Mouse (Mus musculus): ENCODE measurements around the gene Zdhhc18. TPM values are rescaled to one million over a fixed set of nuclear protein-coding genes. Genes with fewer than 3 reads are reported as not detected.

Zdhhc18 gene
- 28.7 and 31.6 TPM in 2 replicates for polyA plus RNA-seq (2012; rRNA removed)

- no peaks in the 10 kb centered on the region for H3K27me3 ChIP-seq (replicated peaks; ENCODE audit: control insufficient read depth, insufficient read depth, low read length)
- no peaks in the 10 kb centered on the region for H3K36me3 ChIP-seq (ENCODE audit: control insufficient read depth, insufficient read depth, low read length)
- no peaks in the 10 kb centered on the region for H3K4me1 ChIP-seq (ENCODE audit: control insufficient read depth, insufficient read depth, low read length)
- peak within 1 kb of the TSS; percentile 5; the same call in 1 of the 2 replicates for H3K27ac ChIP-seq (ENCODE audit: insufficient read depth, low read depth, low read length)
- DNase-seq = peak; percentile 91
- TF ChIP-seq POLR2A (IDR thresholded peaks at IDR 0.05; ENCODE audit: low read depth, low read length) = no peak
- TF ChIP-seq CTCF (conservative IDR thresholded peaks at IDR 0.05; ENCODE audit: insufficient read depth, insufficient read length, low read depth, low read length) = peak; percentile 95
- H3K4me3 ChIP-seq (ENCODE audit: insufficient read depth, low read depth, low read length) = peak within 1 kb of the TSS; percentile 43
- 25% methylated on average over 7 of the region's 7 CpGs for WGBS
These were observed at the start of gene Zdhhc18 for GRCm38 (mm10) chr4:133649989-133650699. TSS of gene Zdhhc18 (minus strand) at chr4:133650154.

- H3K36me3 ChIP-seq (ENCODE audit: control insufficient read depth, insufficient read depth, low read length) = peaks cover 6% of the 10 kb centered on the region
- H3K4me3 ChIP-seq (ENCODE audit: insufficient read depth, low read depth, low read length) = no peak overlapping the region
- TF ChIP-seq POLR2A (IDR thresholded peaks at IDR 0.05; ENCODE audit: low read depth, low read length) (no peak), CTCF (conservative IDR thresholded peaks at IDR 0.05; ENCODE audit: insufficient read depth, insufficient read length, low read depth, low read length) (no peak)
- DNase-seq = no peak
- no peaks in the 10 kb centered on the region for H3K27me3 ChIP-seq (replicated peaks; ENCODE audit: control insufficient read depth, insufficient read depth, low read length)
- no peak overlapping the region for H3K27ac ChIP-seq (ENCODE audit: insufficient read depth, low read depth, low read length)
- WGBS = 53% methylated on average over 3 of the region's 3 CpGs
- H3K4me1 ChIP-seq (ENCODE audit: control insufficient read depth, insufficient read depth, low read length) = no peaks in the 10 kb centered on the region
These were observed 45.4 kb upstream of the Zdhhc18 start for GRCm38 (mm10) chr4:133695363-133695762.

- Histone ChIP-seq H3K4me1 (ENCODE audit: control insufficient read depth, insufficient read depth, low read length) (no peaks in the 10 kb centered on the region; the same call in 1 of the 2 replicates), H3K36me3 (ENCODE audit: control insufficient read depth, insufficient read depth, low read length) (peaks cover 8% of the 10 kb centered on the region), H3K4me3 (ENCODE audit: insufficient read depth, low read depth, low read length) (no peak overlapping the region), H3K27ac (ENCODE audit: insufficient read depth, low read depth, low read length) (0 out of 2 replicates have a peak overlapping the region, but pooled peaks have one; percentile 5), H3K27me3 (replicated peaks; ENCODE audit: control insufficient read depth, insufficient read depth, low read length) (no peaks in the 10 kb centered on the region)
- DNase-seq = peak; percentile 78
- 16% methylated on average over 5 of the region's 5 CpGs for WGBS
- TF ChIP-seq CTCF (conservative IDR thresholded peaks at IDR 0.05; ENCODE audit: insufficient read depth, insufficient read length, low read depth, low read length) (no peak), POLR2A (IDR thresholded peaks at IDR 0.05; ENCODE audit: low read depth, low read length) (no peak)
These were observed 40.3 kb upstream of the Zdhhc18 start for GRCm38 (mm10) chr4:133690252-133690651.

- Histone ChIP-seq H3K27ac (ENCODE audit: insufficient read depth, low read depth, low read length) (no peak overlapping the region), H3K4me3 (ENCODE audit: insufficient read depth, low read depth, low read length) (no peak overlapping the region), H3K4me1 (ENCODE audit: control insufficient read depth, insufficient read depth, low read length) (no peaks in the 10 kb centered on the region; the same call in 1 of the 2 replicates), H3K27me3 (replicated peaks; ENCODE audit: control insufficient read depth, insufficient read depth, low read length) (no peaks in the 10 kb centered on the region), H3K36me3 (ENCODE audit: control insufficient read depth, insufficient read depth, low read length) (peaks cover 10% of the 10 kb centered on the region)
- 17% methylated on average over 7 of the region's 7 CpGs for WGBS
- DNase-seq = peak; percentile 62
- no peak for TF ChIP-seq POLR2A (IDR thresholded peaks at IDR 0.05; ENCODE audit: low read depth, low read length)
- no peak for TF ChIP-seq CTCF (conservative IDR thresholded peaks at IDR 0.05; ENCODE audit: insufficient read depth, insufficient read length, low read depth, low read length)
These were observed 38.6 kb upstream of the Zdhhc18 start for GRCm38 (mm10) chr4:133688417-133689067.

- Histone ChIP-seq H3K27me3 (replicated peaks; ENCODE audit: control insufficient read depth, insufficient read depth, low read length) (no peaks in the 10 kb centered on the region), H3K36me3 (ENCODE audit: control insufficient read depth, insufficient read depth, low read length) (peaks cover 7% of the 10 kb centered on the region), H3K4me3 (ENCODE audit: insufficient read depth, low read depth, low read length) (no peak overlapping the region), H3K27ac (ENCODE audit: insufficient read depth, low read depth, low read length) (no peak overlapping the region), H3K4me1 (ENCODE audit: control insufficient read depth, insufficient read depth, low read length) (no peaks in the 10 kb centered on the region; the same call in 1 of the 2 replicates)
- WGBS = 60% methylated on average over 5 of the region's 5 CpGs
- no peak for DNase-seq
- TF ChIP-seq POLR2A (IDR thresholded peaks at IDR 0.05; ENCODE audit: low read depth, low read length) = no peak
- TF ChIP-seq CTCF (conservative IDR thresholded peaks at IDR 0.05; ENCODE audit: insufficient read depth, insufficient read length, low read depth, low read length) = no peak
These were observed 37.2 kb upstream of the Zdhhc18 start for GRCm38 (mm10) chr4:133687126-133687525.

GRCm38 (mm10) chr4:133686512-133686911 is 36.6 kb upstream of the Zdhhc18 start:
- WGBS = 82% methylated on average over 11 of the region's 11 CpGs
- Histone ChIP-seq H3K36me3 (ENCODE audit: control insufficient read depth, insufficient read depth, low read length) (peaks cover 10% of the 10 kb centered on the region), H3K4me1 (ENCODE audit: control insufficient read depth, insufficient read depth, low read length) (no peaks in the 10 kb centered on the region; the same call in 1 of the 2 replicates), H3K4me3 (ENCODE audit: insufficient read depth, low read depth, low read length) (no peak overlapping the region), H3K27me3 (replicated peaks; ENCODE audit: control insufficient read depth, insufficient read depth, low read length) (no peaks in the 10 kb centered on the region), H3K27ac (ENCODE audit: insufficient read depth, low read depth, low read length) (no peak overlapping the region)
- TF ChIP-seq CTCF (conservative IDR thresholded peaks at IDR 0.05; ENCODE audit: insufficient read depth, insufficient read length, low read depth, low read length) = no peak
- TF ChIP-seq POLR2A (IDR thresholded peaks at IDR 0.05; ENCODE audit: low read depth, low read length) = no peak
- no peak for DNase-seq

- peaks cover 8% of the 10 kb centered on the region for H3K36me3 ChIP-seq (ENCODE audit: control insufficient read depth, insufficient read depth, low read length)
- no peak for DNase-seq
These were observed 30.3 kb upstream of the Zdhhc18 start for GRCm38 (mm10) chr4:133680206-133680786.

More at GRCm38 (mm10) chr4:133680206-133680786, 30.3 kb upstream of the Zdhhc18 start:
- no peak overlapping the region for H3K27ac ChIP-seq (ENCODE audit: insufficient read depth, low read depth, low read length)
- no peaks in the 10 kb centered on the region for H3K27me3 ChIP-seq (replicated peaks; ENCODE audit: control insufficient read depth, insufficient read depth, low read length)
- TF ChIP-seq POLR2A (IDR thresholded peaks at IDR 0.05; ENCODE audit: low read depth, low read length) = no peak
- TF ChIP-seq CTCF (conservative IDR thresholded peaks at IDR 0.05; ENCODE audit: insufficient read depth, insufficient read length, low read depth, low read length) = no peak
- WGBS = 74% methylated on average over 14 of the region's 14 CpGs
- H3K4me1 ChIP-seq (ENCODE audit: control insufficient read depth, insufficient read depth, low read length) = peaks cover 6% of the 10 kb centered on the region; the same call in 1 of the 2 replicates
- H3K4me3 ChIP-seq (ENCODE audit: insufficient read depth, low read depth, low read length) = no peak overlapping the region

Data from kidney, adult 2 months (tissue).